Mouse (Mus musculus) neutrophil, adult 5-6 weeks (primary cell): ENCODE measurements at regions not wholly inside any gene's neighbourhood (a gene's known extent, or its start where the extent isn't known, plus 50 kb on each side); places are given as distances from the start of the nearest gene placed in this dataset.

Source experiments
- ATAC-seq: fragments of 151-379, 151-347 bp; 2 replicates; pipeline ENCODE4 v1.8.0; 2017; ENCODE audit warnings: mild to moderate bottlenecking, moderate TSS enrichment; ENCODE audit not compliant: insufficient number of reproducible peaks, poor library complexity, low FRiP score, severe bottlenecking; ENCODE audit errors: extremely low read depth

- no peak for ATAC-seq
Measured at GRCm38 (mm10) chr9:40617676-40618062, 52.7 kb upstream of the Gm21915 start.

- no peak for ATAC-seq
Measured at GRCm38 (mm10) chr9:40617036-40617675, 53.3 kb upstream of the Gm21915 start.

GRCm38 (mm10) chr9:40616426-40617035 lies 53.9 kb upstream of the Gm21915 start:
- peak; percentile 82 for ATAC-seq

GRCm38 (mm10) chr9:40615891-40616290 lies 54.5 kb upstream of the Gm21915 start:
- no peak for ATAC-seq

- no peak for ATAC-seq
Measured at GRCm38 (mm10) chr9:40614071-40614470, 56.3 kb upstream of the Gm21915 start.

GRCm38 (mm10) chr9:40613182-40613581 lies 57.2 kb upstream of the Gm21915 start:
- ATAC-seq: no peak

- ATAC-seq: no peak
Measured at GRCm38 (mm10) chr9:40612755-40613154, 57.7 kb upstream of the Gm21915 start.

GRCm38 (mm10) chr9:40612312-40612711 lies 58.1 kb upstream of the Gm21915 start:
- ATAC-seq: no peak

- ATAC-seq: no peak
Measured at GRCm38 (mm10) chr9:40611626-40612025, 58.8 kb upstream of the Gm21915 start.

GRCm38 (mm10) chr9:40608596-40608995 lies 61.8 kb upstream of the Gm21915 start:
- ATAC-seq: no peak

- ATAC-seq: no peak
Measured at GRCm38 (mm10) chr9:40607941-40608340, 62.5 kb upstream of the Gm21915 start.

- no peak for ATAC-seq
Measured at GRCm38 (mm10) chr9:40603521-40603920, 66.9 kb upstream of the Gm21915 start.

- ATAC-seq: no peak
Measured at GRCm38 (mm10) chr9:40598431-40598831, 67.2 kb upstream of the Gramd1b start.

- ATAC-seq: no peak
Measured at GRCm38 (mm10) chr9:40587421-40587820, 56.2 kb upstream of the Gramd1b start.

GRCm38 (mm10) chr9:40586581-40586980 lies 55.4 kb upstream of the Gramd1b start:
- ATAC-seq: no peak

GRCm38 (mm10) chr9:40583554-40583953 lies 52.4 kb upstream of the Gramd1b start:
- peak; percentile 69 for ATAC-seq

GRCm38 (mm10) chr9:40581854-40582253 lies 50.7 kb upstream of the Gramd1b start:
- peak; percentile 85 for ATAC-seq
